Mouse (Mus musculus) stomach, embryonic 15.5 days (tissue): ENCODE results near the gene Ppt2. TPM values are rescaled to one million over a fixed set of nuclear protein-coding genes. Genes with fewer than 3 reads are reported as not detected.

Experiments
- ATAC-seq: fragments of 200-750 bp; cut with Nextera tagmentation; 2 replicates; pipeline ENCODE4 v1.8.0; 2017; ENCODE audit warnings: low read depth, moderate number of reproducible peaks, moderate TSS enrichment; ENCODE audit not compliant: insufficient read depth, low FRiP score
- H3K27ac ChIP-seq: fragments of 300-500 bp; sonication (generic); 2 replicates; pipeline ENCODE4 v1.5.1; 2015; ENCODE audit warnings: mild to moderate bottlenecking, inconsistent platforms
- H3K27me3 ChIP-seq: fragments of 300-500 bp; sonication (generic); replicated peaks from 2 replicates; pipeline ENCODE4 v1.6.1; 2015; ENCODE audit warnings: inconsistent platforms
- H3K36me3 ChIP-seq: fragments of 300-500 bp; sonication (generic); 2 replicates; pipeline ENCODE4 v1.6.1; 2015; ENCODE audit warnings: inconsistent platforms
- H3K4me1 ChIP-seq: fragments of 300-500 bp; sonication (generic); 2 replicates; pipeline ENCODE4 v1.6.1; 2015; ENCODE audit warnings: inconsistent platforms
- H3K4me2 ChIP-seq: fragments of 300-500 bp; sonication (generic); 2 replicates; pipeline ENCODE4 v1.6.1; 2015; ENCODE audit warnings: mild to moderate bottlenecking, inconsistent platforms
- H3K4me3 ChIP-seq: fragments of 300-500 bp; sonication (generic); replicated peaks from 2 replicates; pipeline ENCODE4 v1.5.1; 2015; ENCODE audit warnings: inconsistent platforms
- H3K9ac ChIP-seq: fragments of 300-500 bp; sonication (generic); 2 replicates; pipeline ENCODE4 v1.6.1; 2015; ENCODE audit warnings: inconsistent platforms
- H3K9me3 ChIP-seq: fragments of 300-500 bp; sonication (generic); 2 replicates; pipeline ENCODE4 v1.6.1; 2016; ENCODE audit warnings: inconsistent platforms
- WGBS: fragments of 180-500 bp; shearing (Covaris S2); methylation state at CpG from one replicate; pipeline ENCODE4 v1.1.7; 2015; 5-methylcytosine and 5-hydroxymethylcytosine counted together
- polyA plus RNA-seq: library from polyadenylated mRNA; unstranded; fragments of >200 nt; fragmentation: Nextera tagmentation; extraction: Ambion mirVana; gene quantifications from 2 replicates; pipeline ENCODE4 v1.2.1, GENCODE M21; 2015

Gene Ppt2
- polyA plus RNA-seq: 23.7 and 26.2 TPM in 2 replicates

GRCm38 (mm10) chr17:34627943-34628643, at the start of gene Ppt2:
Ppt2 (minus strand) TSS chr17:34628510.
- peaks cover 50% of the 10 kb centered on the region for H3K4me1 ChIP-seq
- WGBS: 4% methylated on average over 29 of the region's 29 CpGs
- peak within 1 kb of the TSS; percentile 96 for H3K4me2 ChIP-seq
- peaks cover 26% of the 10 kb centered on the region for H3K27me3 ChIP-seq
- H3K9ac ChIP-seq: peak within 1 kb of the TSS; percentile 62
- no peak for ATAC-seq
- 0 out of 2 replicates have a peak, but pooled peaks cover 2% of the 10 kb centered on the region for H3K36me3 ChIP-seq
- peak within 1 kb of the TSS; percentile 77 for H3K4me3 ChIP-seq
- H3K27ac ChIP-seq: peak within 1 kb of the TSS; percentile 95
- no peaks in the 10 kb centered on the region for H3K9me3 ChIP-seq

DNA sequence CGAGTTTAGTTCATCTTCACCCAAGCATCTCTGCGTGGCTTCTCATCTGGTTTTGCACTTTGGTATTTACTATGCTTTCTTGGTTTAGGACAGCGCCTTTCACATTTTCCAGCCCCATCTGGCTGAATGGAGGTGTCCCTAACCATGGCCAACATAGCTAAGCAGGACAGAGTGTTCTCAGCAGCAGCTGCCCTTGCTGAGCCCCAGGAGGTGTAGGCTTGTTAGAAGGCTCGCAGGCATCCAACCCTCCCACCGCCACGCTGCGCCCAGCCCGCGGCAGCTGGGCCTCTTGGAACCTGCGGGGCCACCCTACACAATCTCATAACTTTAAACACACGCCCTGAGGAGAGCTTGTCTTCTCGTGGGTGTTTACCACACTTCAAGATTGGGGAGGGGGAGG, 48.4 kb upstream of the Ppt2 start:
- Histone ChIP-seq H3K4me3 (no peak overlapping the region), H3K4me1 (peaks cover 22% of the 10 kb centered on the region), H3K4me2 (no peak overlapping the region), H3K27ac (no peak overlapping the region), H3K9ac (no peak overlapping the region), H3K27me3 (peaks cover 41% of the 10 kb centered on the region), H3K36me3 (no peaks in the 10 kb centered on the region), H3K9me3 (no peaks in the 10 kb centered on the region)
- WGBS: 59% methylated on average over 12 of the region's 12 CpGs
- ATAC-seq: no peak

GRCm38 (mm10) chr17:34676093-34676460, 47.8 kb upstream of the Ppt2 start:
- no peak overlapping the region for H3K9ac ChIP-seq
- H3K4me1 ChIP-seq: peaks cover 22% of the 10 kb centered on the region
- H3K9me3 ChIP-seq: no peaks in the 10 kb centered on the region
- H3K27me3 ChIP-seq: peaks cover 47% of the 10 kb centered on the region
- 74% methylated on average over 6 of the region's 6 CpGs for WGBS
- peak overlapping the region; percentile 67; the same call in 1 of the 2 replicates for H3K27ac ChIP-seq
- ATAC-seq: no peak
- no peak overlapping the region for H3K4me2 ChIP-seq
- H3K36me3 ChIP-seq: no peaks in the 10 kb centered on the region
- no peak overlapping the region for H3K4me3 ChIP-seq

GRCm38 (mm10) chr17:34675205-34676092, 47.1 kb upstream of the Ppt2 start:
- Histone ChIP-seq H3K4me3 (no peak overlapping the region), H3K36me3 (no peaks in the 10 kb centered on the region), H3K9ac (no peak overlapping the region), H3K9me3 (no peaks in the 10 kb centered on the region), H3K4me1 (peaks cover 21% of the 10 kb centered on the region), H3K27ac (peak overlapping the region; percentile 67), H3K27me3 (peaks cover 53% of the 10 kb centered on the region), H3K4me2 (no peak overlapping the region)
- WGBS: 53% methylated on average over 13 of the region's 13 CpGs
- ATAC-seq: no peak

DNA sequence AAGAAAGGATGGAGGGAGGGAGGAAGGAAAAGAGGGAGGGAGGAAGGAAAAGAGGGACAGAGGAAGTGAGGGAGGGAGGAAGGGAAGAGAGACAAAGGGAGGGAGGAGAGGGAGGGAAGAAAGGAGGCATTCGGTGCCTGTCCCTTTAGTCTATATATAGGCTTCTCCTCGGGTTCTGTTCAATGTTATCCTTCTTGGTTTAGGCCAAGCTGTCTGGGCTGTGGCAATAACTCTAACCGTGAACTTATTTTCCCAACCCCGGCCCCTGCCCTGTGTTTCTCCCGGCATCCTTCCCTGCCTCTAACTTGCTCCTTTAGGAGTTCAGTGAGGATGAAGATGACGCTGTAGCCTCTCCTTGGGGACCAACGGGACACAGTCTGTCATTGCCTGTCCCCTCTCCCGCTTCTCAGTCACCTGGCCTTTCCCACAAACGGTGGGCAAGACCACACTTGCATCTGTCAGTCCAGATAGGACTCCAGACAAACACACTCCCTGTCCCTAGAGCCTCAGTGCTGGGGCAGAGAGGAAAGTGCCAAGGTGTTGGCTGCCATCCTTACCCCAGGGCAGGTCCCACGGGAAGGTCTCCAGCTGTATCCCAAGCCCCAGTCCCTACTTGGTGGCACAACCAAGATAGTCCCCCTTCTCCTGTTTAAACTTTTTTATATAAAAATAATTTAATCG, 46.4 kb upstream of the Ppt2 start:
- no peak overlapping the region for H3K9ac ChIP-seq
- H3K4me2 ChIP-seq: no peak overlapping the region
- ATAC-seq: peak; percentile 41; the same call in 1 of the 2 replicates
- peaks cover 53% of the 10 kb centered on the region for H3K27me3 ChIP-seq
- H3K4me3 ChIP-seq: no peak overlapping the region
- WGBS: 46% methylated on average over 11 of the region's 11 CpGs
- H3K36me3 ChIP-seq: no peaks in the 10 kb centered on the region
- peaks cover 21% of the 10 kb centered on the region for H3K4me1 ChIP-seq
- H3K9me3 ChIP-seq: no peaks in the 10 kb centered on the region
- peak overlapping the region; percentile 67 for H3K27ac ChIP-seq

GRCm38 (mm10) chr17:34673139-34673538, 44.8 kb upstream of the Ppt2 start:
- Histone ChIP-seq H3K27ac (no peak overlapping the region), H3K4me1 (peaks cover 21% of the 10 kb centered on the region), H3K36me3 (no peaks in the 10 kb centered on the region), H3K27me3 (peaks cover 48% of the 10 kb centered on the region), H3K9me3 (no peaks in the 10 kb centered on the region), H3K4me2 (no peak overlapping the region), H3K9ac (no peak overlapping the region), H3K4me3 (no peak overlapping the region)
- ATAC-seq: no peak
- WGBS: 80% methylated on average over 7 of the region's 7 CpGs

- H3K4me1 ChIP-seq: peaks cover 21% of the 10 kb centered on the region
- H3K27me3 ChIP-seq: peaks cover 48% of the 10 kb centered on the region
- H3K9ac ChIP-seq: no peak overlapping the region
- peak overlapping the region; percentile 34 for H3K4me3 ChIP-seq
- peak overlapping the region; percentile 65 for H3K4me2 ChIP-seq
- no peaks in the 10 kb centered on the region for H3K9me3 ChIP-seq
- 39% methylated on average over 49 of the region's 49 CpGs for WGBS
- H3K27ac ChIP-seq: no peak overlapping the region
- ATAC-seq: no peak
- H3K36me3 ChIP-seq: no peaks in the 10 kb centered on the region
Observed at GRCm38 (mm10) chr17:34672246-34672792, 44.0 kb upstream of the Ppt2 start.

DNA sequence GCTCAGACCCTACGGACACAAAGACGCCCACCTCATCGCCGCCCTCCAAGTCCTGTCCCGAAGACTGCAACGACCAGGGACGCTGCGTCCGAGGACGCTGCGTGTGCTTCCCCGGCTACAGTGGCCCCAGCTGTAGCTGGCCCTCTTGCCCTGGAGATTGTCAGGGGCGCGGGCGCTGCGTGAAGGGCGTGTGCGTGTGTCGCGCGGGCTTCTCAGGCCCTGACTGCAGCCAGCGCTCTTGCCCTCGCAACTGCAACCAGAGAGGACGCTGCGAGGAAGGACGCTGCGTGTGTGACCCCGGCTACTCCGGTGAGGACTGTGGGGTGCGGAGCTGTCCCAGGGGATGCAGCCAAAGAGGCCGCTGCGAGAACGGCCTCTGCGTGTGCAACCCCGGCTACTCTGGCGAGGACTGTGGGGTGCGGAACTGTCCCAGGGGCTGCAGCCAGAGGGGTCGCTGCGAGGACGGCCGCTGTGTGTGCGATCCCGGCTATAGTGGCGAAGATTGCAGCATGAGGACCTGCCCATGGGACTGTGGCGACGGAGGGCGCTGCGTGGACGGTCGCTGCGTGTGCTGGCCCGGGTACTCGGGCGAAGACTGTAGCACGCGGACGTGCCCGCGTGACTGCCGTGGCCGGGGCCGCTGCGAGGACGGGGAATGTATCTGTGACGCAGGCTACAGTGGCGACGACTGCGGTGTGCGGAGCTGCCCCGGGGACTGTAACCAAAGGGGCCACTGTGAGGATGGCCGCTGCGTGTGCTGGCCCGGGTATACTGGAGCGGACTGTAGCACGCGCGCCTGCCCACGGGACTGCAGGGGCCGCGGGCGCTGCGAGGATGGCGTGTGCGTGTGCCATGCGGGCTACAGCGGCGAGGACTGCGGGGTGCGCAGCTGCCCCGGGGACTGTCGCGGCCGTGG, 43.1 kb upstream of the Ppt2 start:
- 11% methylated on average over 93 of the region's 93 CpGs for WGBS
- H3K9ac ChIP-seq: 0 out of 2 replicates have a peak overlapping the region, but pooled peaks have one; percentile 4
- no peak; the same call in 1 of the 2 replicates for ATAC-seq

GRCm38 (mm10) chr17:34670235-34670634, 41.9 kb upstream of the Ppt2 start, which contains the start of gene Tnxb:
Tnxb (plus strand) TSS chr17:34670535.
- H3K27ac ChIP-seq: no peak within 1 kb of the TSS
- H3K9ac ChIP-seq: 0 out of 2 replicates have a peak within 1 kb of the TSS, but pooled peaks have one; percentile 4
- H3K9me3 ChIP-seq: no peaks in the 10 kb centered on the region
- H3K4me3 ChIP-seq: peak within 1 kb of the TSS; percentile 34
- H3K4me1 ChIP-seq: peaks cover 15% of the 10 kb centered on the region
- WGBS: 55% methylated on average over 7 of the region's 7 CpGs
- H3K36me3 ChIP-seq: no peaks in the 10 kb centered on the region
- ATAC-seq: no peak
- peak within 1 kb of the TSS; percentile 65 for H3K4me2 ChIP-seq
- H3K27me3 ChIP-seq: peaks cover 42% of the 10 kb centered on the region

More for the DNA sequence above, 43.1 kb upstream of the Ppt2 start:
- H3K9me3 ChIP-seq: no peaks in the 10 kb centered on the region
- peaks cover 21% of the 10 kb centered on the region for H3K4me1 ChIP-seq
- peak overlapping the region; percentile 34 for H3K4me3 ChIP-seq
- peak overlapping the region; percentile 65 for H3K4me2 ChIP-seq
- no peak overlapping the region for H3K27ac ChIP-seq
- peaks cover 45% of the 10 kb centered on the region for H3K27me3 ChIP-seq
- no peaks in the 10 kb centered on the region for H3K36me3 ChIP-seq

- no peak overlapping the region for H3K4me3 ChIP-seq
Observed at GRCm38 (mm10) chr17:34664472-34664871, 36.2 kb upstream of the Ppt2 start.

More at GRCm38 (mm10) chr17:34664472-34664871, 36.2 kb upstream of the Ppt2 start:
- H3K36me3 ChIP-seq: no peaks in the 10 kb centered on the region
- no peak for ATAC-seq
- H3K9me3 ChIP-seq: no peaks in the 10 kb centered on the region
- WGBS: 67% methylated on average over 7 of the region's 7 CpGs
- H3K9ac ChIP-seq: no peak overlapping the region
- H3K4me2 ChIP-seq: no peak overlapping the region
- H3K4me1 ChIP-seq: peaks cover 20% of the 10 kb centered on the region; the same call in 1 of the 2 replicates
- no peak overlapping the region for H3K27ac ChIP-seq
- peaks cover 8% of the 10 kb centered on the region; the same call in 1 of the 2 replicates for H3K27me3 ChIP-seq
